Mouse (Mus musculus) stomach, postnatal 0 days (tissue): Measurements from ENCODE around the gene Myog.

Source experiments
- CTCF ChIP-seq: IDR thresholded peaks from 2 replicates; pipeline ENCODE4 v1.5.1; 2016; ENCODE audit warnings: antibody characterized with exemption, low read depth, mild to moderate bottlenecking, moderate library complexity
- EP300 ChIP-seq: optimal IDR thresholded peaks from 2 replicates; pipeline ENCODE3; 2016; ENCODE audit warnings: antibody characterized with exemption

DNA sequence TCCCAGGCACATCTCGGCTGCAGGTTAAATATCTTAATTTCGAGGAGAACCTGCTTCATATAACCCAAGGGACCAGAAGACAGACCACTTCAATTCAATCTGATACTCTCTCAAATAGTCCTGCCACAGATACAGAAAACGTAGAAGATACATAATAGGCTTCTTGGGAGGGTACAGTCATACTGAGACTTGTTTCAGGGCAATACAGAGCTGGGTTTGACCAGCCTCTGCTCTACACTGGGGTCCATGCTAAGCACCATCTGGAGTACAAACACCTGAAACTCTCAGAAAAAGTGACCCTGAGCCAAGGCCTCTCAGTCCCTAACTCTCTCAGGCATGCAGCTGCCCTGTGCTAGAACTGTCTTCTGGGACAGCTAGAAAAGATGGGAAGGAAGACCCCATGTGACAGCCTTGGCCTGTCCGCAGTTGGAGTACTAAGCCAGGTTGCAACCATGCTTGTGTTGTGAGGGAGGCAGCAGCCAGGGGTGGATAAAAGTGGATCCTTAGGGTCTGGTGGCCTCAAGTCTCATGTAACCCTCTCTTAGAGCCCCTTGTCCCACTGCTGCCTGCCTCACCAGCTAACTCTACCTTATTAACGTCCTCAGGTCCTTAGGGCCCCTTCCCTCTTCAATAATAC is 52.0 kb downstream of the Myog start:
- TF ChIP-seq EP300 (no peak), CTCF (no peak)
